Mouse (Mus musculus) hindbrain, postnatal 0 days (tissue): Measurements from ENCODE around the gene Pdzrn4. TPM values are rescaled to one million over a fixed set of nuclear protein-coding genes. Genes with fewer than 3 reads are reported as not detected.
"Not testable (repeated sequence)": the region's sequence is repeated elsewhere in the genome, so short reads cannot be mapped to it uniquely, and the experiment has no call there.

Experiments
- ATAC-seq: fragments of 200-750 bp; cut with Nextera tagmentation; 2 replicates; pipeline ENCODE4 v1.8.0; 2017; ENCODE audit warnings: mild to moderate bottlenecking, moderate TSS enrichment, moderate library complexity
- DNase-seq: peaks from one replicate; pipeline ENCODE4 v3.0.0-alpha.2; 2015; ENCODE audit warnings: low spot score
- H3K27ac ChIP-seq: fragments of 300-500 bp; sonication (generic); 2 replicates; pipeline ENCODE4 v1.5.1; 2014; ENCODE audit warnings: mild to moderate bottlenecking
- H3K27me3 ChIP-seq: fragments of 300-500 bp; sonication (generic); 2 replicates; pipeline ENCODE4 v1.6.1; 2014; ENCODE audit warnings: low read length, mixed read lengths; ENCODE audit not compliant: insufficient read depth
- H3K36me3 ChIP-seq: fragments of 300-500 bp; sonication (generic); 2 replicates; pipeline ENCODE4 v1.6.1; 2014; ENCODE audit warnings: low read length, mixed read lengths; ENCODE audit not compliant: insufficient read depth
- H3K4me1 ChIP-seq: fragments of 300-500 bp; sonication (generic); 2 replicates; pipeline ENCODE4 v1.6.1; 2014; ENCODE audit warnings: antibody characterized with exemption, low read length, mixed read lengths; ENCODE audit not compliant: insufficient read depth
- H3K4me2 ChIP-seq: fragments of 300-500 bp; sonication (generic); 2 replicates; pipeline ENCODE4 v1.6.1; 2014; ENCODE audit warnings: low read depth, mild to moderate bottlenecking, low read length, moderate library complexity, mixed read lengths
- H3K4me3 ChIP-seq: fragments of 300-500 bp; sonication (generic); 2 replicates; pipeline ENCODE4 v1.5.1; 2014; ENCODE audit warnings: low read length
- H3K9ac ChIP-seq: fragments of 300-500 bp; sonication (generic); replicated peaks from 2 replicates; pipeline ENCODE4 v1.6.1; 2014; ENCODE audit warnings: mild to moderate bottlenecking, low read length, moderate library complexity, mixed read lengths
- H3K9me3 ChIP-seq: fragments of 300-500 bp; sonication (generic); 2 replicates; pipeline ENCODE4 v1.6.1; 2016; ENCODE audit warnings: low read length, mixed read lengths
- CTCF ChIP-seq: IDR thresholded peaks from 2 replicates; pipeline ENCODE4 v1.5.1; 2016; ENCODE audit warnings: antibody characterized with exemption, control low read depth, low read depth
- WGBS: fragments of 180-500 bp; shearing (Covaris S2); extraction: QIAGEN DNeasy Blood & Tissue Kit; methylation state at CpG from one replicate; pipeline ENCODE4 v1.1.7; 2014; 5-methylcytosine and 5-hydroxymethylcytosine counted together
- polyA plus RNA-seq: library from polyadenylated mRNA; unstranded; fragments of >200 nt; fragmentation: Nextera tagmentation; extraction: Ambion mirVana; gene quantifications from 2 replicates; pipeline ENCODE4 v1.2.1, GENCODE M21; 2015
- total RNA-seq: library from RNA; depleted of rRNA; stranded (reverse); fragments of >200 nt; gene quantifications from 2 replicates; pipeline ENCODE4 v1.2.3, GENCODE M21; 2014; rRNA removed

Gene Pdzrn4
- total RNA-seq: 15.7 and 17.1 TPM in 2 replicates
- polyA plus RNA-seq: 17.3 and 17.8 TPM in 2 replicates

DNA sequence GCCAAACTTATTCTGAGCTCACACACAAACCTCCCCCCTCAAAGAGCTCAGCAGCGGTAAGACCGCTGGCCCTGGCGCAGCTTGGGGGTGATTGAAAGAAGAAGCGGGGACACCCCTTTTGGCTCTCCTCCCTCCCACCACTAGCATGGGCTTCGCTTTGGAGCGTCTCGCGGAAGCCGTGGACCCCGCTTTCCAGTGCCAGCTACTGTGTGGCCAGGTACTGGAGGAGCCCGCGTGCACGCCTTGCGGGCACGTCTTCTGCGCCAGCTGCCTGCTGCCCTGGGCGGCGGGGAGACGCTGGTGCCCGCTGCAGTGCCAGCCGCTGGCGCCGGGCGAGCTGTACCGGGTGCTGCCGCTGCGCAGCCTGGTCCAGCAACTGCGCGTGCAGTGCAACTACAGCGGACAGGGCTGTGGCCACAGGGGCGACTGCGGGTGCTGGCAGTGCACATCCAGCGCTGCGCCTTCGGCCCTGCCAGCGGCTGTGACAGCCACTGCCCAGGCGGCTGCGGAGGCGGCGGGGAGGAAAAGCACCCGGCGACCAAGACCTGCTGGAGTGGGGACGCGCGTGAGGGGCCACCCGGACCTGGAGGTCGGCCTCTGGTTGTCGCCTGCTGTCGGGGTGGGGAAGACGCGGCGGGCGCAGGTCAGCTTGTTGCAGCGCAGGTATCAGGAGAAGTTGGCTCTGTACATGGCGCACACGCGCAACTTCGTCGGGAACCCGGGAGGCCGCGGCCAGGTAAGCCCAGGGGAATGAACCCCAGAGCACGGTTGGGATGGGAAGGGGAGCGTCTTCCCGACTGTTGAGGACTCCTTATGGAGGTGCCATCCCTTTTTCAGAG lies at the start of gene Pdzrn4:
Pdzrn4 (plus strand) TSS at position 112 of the 839 bp plus-strand sequence.
- Histone ChIP-seq H3K4me3 (peak within 1 kb of the TSS; percentile 62), H3K27me3 (peaks cover 6% of the 10 kb centered on the region; the same call in 1 of the 2 replicates), H3K9me3 (no peaks in the 10 kb centered on the region), H3K4me1 (no peaks in the 10 kb centered on the region), H3K36me3 (no peaks in the 10 kb centered on the region), H3K27ac (no peak within 1 kb of the TSS; the same call in 1 of the 2 replicates), H3K9ac (peak within 1 kb of the TSS; percentile 42), H3K4me2 (peak within 1 kb of the TSS; percentile 96)
- DNase-seq (peak; percentile 76), ATAC-seq (peak; percentile 91)
- WGBS: 1% methylated on average over 55 of the region's 65 CpGs
- no peak; the same call in 1 of the 2 replicates for TF ChIP-seq CTCF

DNA sequence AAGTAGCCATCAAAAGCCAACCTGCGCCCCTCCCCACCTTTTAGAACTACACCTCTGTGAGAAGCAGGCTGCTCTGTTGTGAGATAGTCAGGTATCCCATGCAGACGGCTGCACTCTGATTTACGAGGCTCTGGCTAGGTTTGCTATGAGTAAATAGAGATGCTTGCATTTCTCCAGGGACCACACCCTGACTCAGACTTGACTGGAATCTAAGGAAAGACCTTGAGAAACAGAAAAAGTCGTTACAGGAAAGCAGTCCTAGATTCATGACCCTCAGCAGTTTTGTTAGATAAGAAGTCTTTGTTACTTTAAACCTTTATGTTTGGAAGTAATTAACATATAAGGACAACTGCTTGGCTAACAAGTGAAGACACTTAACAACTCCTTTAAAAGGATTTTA lies 49.3 kb upstream of the Pdzrn4 start:
- 61% methylated on average over 4 of the region's 4 CpGs for WGBS
- TF ChIP-seq CTCF: no peak
- Histone ChIP-seq H3K27ac (no peak overlapping the region), H3K9me3 (no peaks in the 10 kb centered on the region), H3K4me2 (no peak overlapping the region), H3K4me1 (0 out of 2 replicates have a peak, but pooled peaks cover 5% of the 10 kb centered on the region), H3K9ac (no peak overlapping the region), H3K36me3 (no peaks in the 10 kb centered on the region), H3K27me3 (no peaks in the 10 kb centered on the region), H3K4me3 (no peak overlapping the region)
- DNase-seq (no peak), ATAC-seq (no peak)

DNA sequence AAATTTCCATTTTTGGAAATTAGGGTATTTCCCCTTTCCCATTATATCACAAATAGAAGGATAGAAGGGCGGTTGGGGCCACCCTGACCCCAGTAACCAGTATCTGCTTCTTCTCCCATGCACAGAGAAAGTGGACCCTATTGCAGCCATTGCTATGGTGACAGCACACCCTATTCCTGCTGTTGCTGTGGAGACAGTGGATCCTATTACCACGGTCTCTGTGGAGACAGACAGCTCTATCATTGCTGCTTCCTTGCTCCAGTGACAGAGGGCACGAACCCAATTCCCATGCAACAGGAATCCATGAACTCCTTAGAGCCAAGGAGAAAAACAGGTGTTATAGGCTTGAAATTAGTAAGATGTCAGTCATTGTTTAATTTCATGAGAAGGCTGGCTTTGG lies 48.8 kb upstream of the Pdzrn4 start:
- no peaks in the 10 kb centered on the region for H3K27me3 ChIP-seq
- DNase-seq (peak; percentile 63), ATAC-seq (peak; percentile 75)
- 16% methylated on average over 3 of the region's 3 CpGs for WGBS
- H3K9me3 ChIP-seq: no peaks in the 10 kb centered on the region
- no peak for TF ChIP-seq CTCF
- H3K9ac ChIP-seq: no peak overlapping the region
- no peak overlapping the region for H3K4me3 ChIP-seq
- H3K4me1 ChIP-seq: 0 out of 2 replicates have a peak, but pooled peaks cover 5% of the 10 kb centered on the region
- no peak overlapping the region for H3K4me2 ChIP-seq
- H3K36me3 ChIP-seq: no peaks in the 10 kb centered on the region
- H3K27ac ChIP-seq: no peak overlapping the region

DNA sequence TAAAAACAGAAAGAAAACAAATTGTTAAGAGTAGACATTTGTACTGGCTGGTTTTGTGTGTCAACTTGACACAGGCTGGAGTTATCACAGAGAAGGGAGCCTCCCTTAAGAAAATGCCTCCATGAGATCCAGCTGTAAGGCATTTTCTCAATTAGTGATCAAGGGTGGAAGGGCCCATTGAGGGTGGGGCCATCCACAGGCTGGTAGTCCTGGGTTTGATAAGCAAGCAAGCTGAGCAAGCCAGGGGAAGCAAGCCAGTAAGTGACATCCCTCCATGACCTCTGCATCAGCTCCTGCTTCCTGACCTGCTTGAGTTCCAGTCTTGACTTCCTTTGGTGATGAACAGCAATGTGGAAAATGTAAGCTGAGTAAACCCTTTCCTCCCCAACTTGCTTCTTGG lies 48.2 kb upstream of the Pdzrn4 start:
- not testable (repeated sequence) for H3K9me3 ChIP-seq, H3K36me3 ChIP-seq, H3K9ac ChIP-seq, H3K27ac ChIP-seq, H3K4me1 ChIP-seq, DNase-seq, ATAC-seq, H3K27me3 ChIP-seq, H3K4me3 ChIP-seq, H3K4me2 ChIP-seq

DNA sequence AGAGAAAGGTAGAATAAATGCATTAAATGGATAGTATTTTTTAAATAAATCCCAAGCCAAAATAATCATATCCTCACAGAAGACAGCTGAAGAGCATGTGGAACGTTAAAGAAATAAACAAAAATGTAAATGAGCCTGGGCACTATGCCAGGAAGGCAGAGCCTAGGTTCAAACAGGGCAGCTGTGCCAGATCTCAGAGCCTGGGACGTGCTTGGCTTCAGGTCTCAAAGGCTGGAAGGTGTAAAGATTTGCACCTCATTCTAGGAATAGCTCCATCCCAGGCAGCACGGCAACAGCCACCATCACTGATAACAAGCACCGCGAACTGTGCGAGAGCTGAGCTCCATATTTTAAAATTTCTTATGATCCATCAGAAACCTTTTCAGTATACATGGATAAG lies 32.5 kb upstream of the Pdzrn4 start:
- DNase-seq (peak; percentile 43), ATAC-seq (no peak)
- Histone ChIP-seq H3K4me2 (no peak overlapping the region), H3K9me3 (no peaks in the 10 kb centered on the region), H3K36me3 (no peaks in the 10 kb centered on the region), H3K27ac (no peak overlapping the region), H3K27me3 (no peaks in the 10 kb centered on the region), H3K4me3 (no peak overlapping the region), H3K9ac (no peak overlapping the region), H3K4me1 (no peaks in the 10 kb centered on the region)
- 60% methylated on average over 6 of the region's 6 CpGs for WGBS
- TF ChIP-seq CTCF: no peak

DNA sequence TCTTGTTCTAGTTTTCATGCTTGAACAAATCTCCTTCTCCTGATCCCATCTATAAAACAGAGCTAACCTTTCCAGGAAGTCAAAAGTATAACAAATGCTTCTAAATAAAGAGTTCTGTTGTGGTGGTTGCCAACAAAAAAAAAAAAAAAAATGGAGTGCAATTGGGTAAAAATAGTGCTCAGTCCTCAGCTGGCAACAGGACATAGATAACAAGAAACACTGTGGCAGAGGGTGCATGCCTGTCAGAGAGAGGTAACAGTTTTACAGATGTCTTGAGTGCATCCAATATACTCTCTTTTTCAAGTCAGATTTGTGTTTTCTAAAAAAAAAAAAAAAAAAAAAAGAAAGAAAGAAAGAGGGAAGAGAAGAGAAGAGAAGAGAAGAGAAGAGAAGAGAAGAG lies 32.1 kb upstream of the Pdzrn4 start:
- no peak for TF ChIP-seq CTCF
- H3K4me2 ChIP-seq: no peak overlapping the region
- H3K27ac ChIP-seq: no peak overlapping the region
- no peak for ATAC-seq
- no peaks in the 10 kb centered on the region for H3K27me3 ChIP-seq
- no peak for DNase-seq
- no peak overlapping the region for H3K9ac ChIP-seq
- no peaks in the 10 kb centered on the region for H3K9me3 ChIP-seq
- no peaks in the 10 kb centered on the region for H3K4me1 ChIP-seq
- no peaks in the 10 kb centered on the region for H3K36me3 ChIP-seq
- no peak overlapping the region for H3K4me3 ChIP-seq

DNA sequence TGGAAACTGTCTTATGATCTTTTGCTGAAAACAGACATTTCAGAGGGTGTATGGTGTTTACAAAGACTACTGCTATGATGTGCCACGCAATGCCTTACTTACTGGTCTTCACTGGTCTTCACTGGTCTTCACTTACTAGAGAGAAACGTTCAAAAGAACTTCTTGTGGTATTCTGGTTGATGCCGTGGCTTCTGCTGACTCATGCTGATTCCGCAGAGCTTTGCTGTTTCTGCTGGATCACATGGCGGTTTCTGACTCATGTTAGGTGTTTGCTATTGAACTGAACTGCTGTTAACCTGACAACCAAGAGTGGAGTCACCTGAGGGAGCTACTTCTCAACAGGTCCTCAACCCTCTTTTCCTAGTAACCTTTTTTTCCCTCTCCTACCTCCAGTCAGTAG lies 1.9 kb upstream of the Pdzrn4 start:
- H3K27ac ChIP-seq: no peak overlapping the region
- DNase-seq (no peak), ATAC-seq (no peak)
- no peaks in the 10 kb centered on the region for H3K9me3 ChIP-seq
- WGBS: 91% methylated on average over 5 of the region's 5 CpGs
- H3K36me3 ChIP-seq: no peaks in the 10 kb centered on the region
- H3K9ac ChIP-seq: no peak overlapping the region
- peaks cover 6% of the 10 kb centered on the region; the same call in 1 of the 2 replicates for H3K27me3 ChIP-seq
- H3K4me1 ChIP-seq: no peaks in the 10 kb centered on the region
- no peak for TF ChIP-seq CTCF
- no peak overlapping the region for H3K4me3 ChIP-seq
- H3K4me2 ChIP-seq: no peak overlapping the region
